Mouse (Mus musculus): ENCODE results near the gene Apbb2.

Gene Apbb2

DNA sequence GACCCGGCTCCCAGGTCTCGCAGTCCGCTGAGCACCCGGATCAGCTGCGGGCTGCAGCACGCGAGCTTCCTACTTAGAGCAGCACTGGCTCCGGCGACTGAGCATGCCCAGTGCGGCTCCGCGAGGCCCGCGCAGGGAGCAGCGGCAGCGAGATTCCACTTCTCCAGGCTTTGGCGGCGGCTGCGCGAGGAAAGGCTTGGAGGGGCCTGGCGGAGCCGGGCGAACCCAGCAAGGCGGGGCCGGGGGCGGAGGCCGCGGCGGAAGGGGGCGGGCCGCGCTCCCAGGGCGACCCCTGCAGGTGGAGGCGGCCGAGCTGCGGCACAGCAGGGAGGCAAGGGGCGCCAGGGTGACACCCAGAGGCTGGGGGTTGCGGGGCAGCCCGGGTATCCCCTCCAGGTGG is at the start of gene Apbb2:
TSS of gene Apbb2 (minus strand) at position 188 of the 400 bp plus-strand sequence.
- DNase-seq (ENCODE audit: low read depth, low spot score) = peak; percentile 96

GRCm38 (mm10) chr5:66654220-66654619 is 35.6 kb upstream of the Apbb2 start:
- DNase-seq (ENCODE audit: low read depth, low spot score) = peak; percentile 5

DNA sequence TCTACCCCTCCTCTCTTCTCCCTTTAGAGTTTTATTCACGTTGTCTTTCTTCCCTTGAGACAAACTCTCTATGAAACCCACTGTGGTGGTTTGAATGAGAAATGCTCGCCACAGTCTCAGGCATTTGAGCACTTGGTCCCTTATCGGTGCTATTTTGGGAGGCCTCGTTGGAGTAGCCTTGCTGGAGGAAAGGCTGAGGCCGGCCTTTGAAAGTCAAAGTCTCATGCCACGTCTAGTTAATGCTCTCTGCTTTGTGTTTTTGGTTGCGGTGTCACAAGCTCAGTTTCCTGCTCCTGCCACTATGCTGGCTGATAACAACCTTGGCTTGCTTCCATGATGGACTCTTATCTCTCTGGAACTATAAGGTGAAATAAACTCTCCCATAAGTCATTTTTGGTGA is 28.9 kb upstream of the Apbb2 start:
- no peak for DNase-seq (ENCODE audit: low read depth, low spot score)

- no peak for DNase-seq (ENCODE audit: low read depth, low spot score)
Observed at GRCm38 (mm10) chr5:66643260-66643659, 24.7 kb upstream of the Apbb2 start.

GRCm38 (mm10) chr5:66642156-66642555 is 23.6 kb upstream of the Apbb2 start:
- DNase-seq (ENCODE audit: low read depth, low spot score) = no peak

- no peak for DNase-seq (ENCODE audit: low read depth, low spot score)
Observed at GRCm38 (mm10) chr5:66635459-66636079, 17.0 kb upstream of the Apbb2 start.

DNA sequence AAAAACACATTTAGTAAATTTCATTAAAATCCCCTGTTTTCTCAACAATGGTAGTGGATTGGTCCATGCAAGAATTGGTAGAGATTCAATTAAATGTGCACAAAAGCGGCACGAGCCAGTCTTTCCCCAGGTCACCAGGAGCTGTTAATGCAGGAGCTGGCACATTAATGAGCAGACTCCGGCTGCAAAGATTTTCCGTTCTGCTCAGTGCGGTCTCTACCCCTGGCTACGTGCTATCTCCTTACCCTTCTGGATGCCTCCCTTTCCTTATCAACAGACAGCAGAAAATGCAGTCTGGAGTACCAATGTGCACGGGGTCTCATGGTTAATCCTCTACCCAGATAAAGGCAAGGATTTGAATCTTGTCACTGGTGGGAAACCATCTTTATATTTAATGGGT is 9.2 kb upstream of the Apbb2 start:
- DNase-seq (ENCODE audit: low read depth, low spot score) = no peak

DNA sequence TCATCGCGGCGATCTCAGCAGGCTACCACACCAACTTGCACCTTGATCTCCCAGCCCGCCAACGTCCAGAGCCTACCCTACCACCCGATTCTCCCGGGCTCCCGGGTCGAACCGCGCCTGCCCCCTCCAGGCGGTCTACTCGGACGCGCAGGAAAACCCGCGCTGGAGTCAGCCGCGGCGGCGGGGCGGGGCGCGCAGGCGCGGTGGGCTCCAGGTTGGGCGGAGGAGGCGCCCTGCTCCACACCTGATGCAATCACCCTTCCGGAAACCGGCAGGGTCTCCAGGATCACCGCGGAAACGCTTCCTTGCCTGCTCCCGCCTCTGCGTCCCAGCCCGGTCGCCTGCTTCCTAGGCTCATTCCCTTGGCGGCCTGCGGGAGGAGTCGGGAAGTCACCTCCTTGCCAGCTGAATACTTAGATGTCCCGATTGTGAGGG is 1.6 kb upstream of the Apbb2 start:
- peak; percentile 91 for DNase-seq (ENCODE audit: low read depth, low spot score)

DNA sequence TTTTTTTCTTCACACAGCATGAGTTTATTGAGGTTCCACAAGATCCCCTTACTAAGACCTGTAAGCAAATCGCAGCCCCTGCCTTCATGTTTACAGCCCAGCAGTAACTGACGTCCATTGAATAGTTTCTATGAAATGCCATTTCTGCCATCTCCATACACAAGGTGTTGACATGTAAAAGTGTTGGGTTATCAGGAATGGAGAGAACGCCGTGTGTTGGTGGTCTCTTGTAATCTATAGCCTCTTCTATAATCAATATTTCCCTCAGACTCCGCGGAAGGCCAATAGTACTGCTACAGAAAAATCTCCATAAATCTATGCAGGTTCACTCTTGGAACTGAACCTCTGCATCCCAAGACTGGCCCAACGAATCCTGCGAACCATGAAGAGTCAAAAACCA is 1.1 kb upstream of the Apbb2 start:
- DNase-seq (ENCODE audit: low read depth, low spot score) = no peak

DNA sequence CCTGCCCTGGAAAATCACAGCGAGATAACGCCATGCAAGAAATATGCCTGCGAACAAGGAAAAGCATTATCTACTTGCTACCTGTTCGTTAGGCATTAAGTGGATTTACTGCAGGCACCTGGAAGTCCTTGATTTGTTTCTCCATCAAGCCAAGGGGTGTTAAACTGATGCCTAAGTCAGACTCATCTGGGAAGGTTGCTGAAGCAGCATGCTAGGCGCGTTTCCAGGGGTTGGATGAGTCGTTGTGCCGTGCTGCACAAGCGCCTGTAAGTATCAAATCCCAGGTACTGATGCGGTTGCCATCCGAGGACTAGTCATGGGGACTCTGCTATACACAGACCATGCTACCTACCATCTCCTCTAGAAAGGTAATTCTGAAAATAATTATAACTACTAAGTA is 611 bp upstream of the Apbb2 start:
- DNase-seq (ENCODE audit: low read depth, low spot score) = no peak

- no peak for DNase-seq (ENCODE audit: low read depth, low spot score)
Observed at GRCm38 (mm10) chr5:66617921-66618460, 593 bp downstream of the Apbb2 start.

- DNase-seq (ENCODE audit: low read depth, low spot score) = no peak
Observed at GRCm38 (mm10) chr5:66614940-66615339, 3.6 kb downstream of the Apbb2 start.

DNA sequence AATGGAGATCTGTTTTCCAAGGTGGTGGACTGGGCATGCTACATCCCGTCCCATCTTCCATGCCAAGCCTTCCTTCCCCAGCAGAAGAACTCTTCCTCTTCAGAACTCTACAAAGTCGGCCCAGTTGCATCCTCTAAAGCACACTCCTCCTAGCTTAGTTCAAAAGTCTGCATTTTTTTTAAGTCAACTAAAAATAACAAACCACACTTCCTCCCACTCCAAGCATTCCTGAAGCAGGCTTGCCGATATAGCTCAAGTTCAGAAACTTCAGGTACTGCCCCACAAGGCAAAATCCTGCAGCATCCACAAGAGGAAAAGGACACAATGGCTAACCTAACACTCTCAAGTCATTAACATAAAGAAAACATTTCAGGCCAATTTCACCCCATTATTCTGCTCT is 4.9 kb downstream of the Apbb2 start:
- no peak for DNase-seq (ENCODE audit: low read depth, low spot score)

DNA sequence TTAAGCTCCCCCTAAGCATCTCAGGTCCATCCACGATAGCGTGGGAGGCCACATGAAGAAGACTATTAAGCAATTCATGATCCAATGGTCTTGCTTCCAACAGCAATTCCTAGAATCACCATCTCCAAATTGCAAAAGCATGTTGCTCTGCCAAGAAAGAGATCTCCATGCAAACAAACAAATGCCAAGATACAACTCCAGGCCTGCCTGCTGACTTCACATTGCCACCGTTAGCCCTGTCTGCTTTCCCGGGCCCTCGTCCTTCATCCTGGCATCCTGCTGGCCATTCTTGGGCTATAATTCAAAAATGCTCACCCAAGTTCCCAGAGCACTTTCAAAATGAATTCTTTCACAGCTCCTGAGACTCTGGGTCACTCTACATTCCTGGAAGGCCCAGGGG is 5.6 kb downstream of the Apbb2 start:
- DNase-seq (ENCODE audit: low read depth, low spot score) = no peak

DNA sequence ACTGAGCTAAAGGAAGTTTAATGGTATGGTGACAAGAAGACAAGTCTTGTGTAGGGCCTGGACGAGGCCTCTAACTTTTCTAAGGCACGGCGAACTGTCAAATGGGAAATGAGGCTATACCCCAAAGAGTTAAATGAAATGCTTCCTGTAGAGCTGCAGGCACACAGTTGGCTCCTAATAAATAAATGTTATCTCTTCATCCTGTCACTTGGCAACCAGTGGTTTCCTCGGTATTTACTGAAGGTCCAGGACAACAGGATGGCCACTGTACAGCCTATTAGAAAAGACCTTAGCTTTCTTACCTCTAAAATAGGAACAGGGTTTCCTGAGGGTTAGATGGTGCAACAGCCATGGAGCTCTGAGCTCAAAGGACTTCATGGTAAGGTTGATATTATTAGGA is 6.7 kb downstream of the Apbb2 start:
- DNase-seq (ENCODE audit: low read depth, low spot score) = no peak

DNA sequence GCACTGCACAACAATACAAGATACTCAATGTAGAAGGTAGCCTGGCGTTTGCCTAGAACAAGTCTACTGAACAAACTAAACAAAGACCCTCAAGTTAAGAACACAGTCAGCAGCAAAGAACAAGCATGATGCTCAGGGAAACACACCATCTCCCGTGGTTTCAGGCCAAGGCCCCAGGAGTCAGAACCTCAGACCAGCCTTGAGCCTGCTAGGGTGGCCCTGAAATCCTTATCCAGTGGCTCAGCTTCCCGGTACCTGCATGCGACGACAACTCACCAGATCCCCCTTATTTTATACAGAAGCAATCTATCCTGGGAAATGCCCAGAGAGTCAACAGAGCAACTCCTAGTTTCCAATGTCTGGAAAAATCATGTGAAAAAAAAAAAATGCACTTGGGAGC is 7.2 kb downstream of the Apbb2 start:
- no peak for DNase-seq (ENCODE audit: low read depth, low spot score)

DNA sequence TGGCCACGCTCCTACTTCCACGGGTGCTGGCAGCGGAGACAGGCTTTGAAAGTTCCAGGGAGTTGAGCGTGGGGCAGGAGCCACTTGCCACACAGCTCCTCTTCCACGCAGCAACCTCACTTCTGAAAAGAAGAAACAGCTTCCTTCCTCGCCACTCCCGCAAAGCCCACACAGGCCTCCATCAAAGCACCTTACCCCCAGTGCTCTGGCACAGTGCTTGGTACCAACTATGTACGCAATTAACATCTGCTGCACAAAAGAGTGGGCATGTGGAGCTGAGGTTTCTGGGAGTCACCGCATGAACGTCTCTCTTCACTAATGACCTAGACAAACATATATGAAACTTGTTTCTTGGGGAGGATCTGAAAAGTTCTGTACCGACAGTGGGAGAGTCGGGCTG is 8.3 kb downstream of the Apbb2 start:
- DNase-seq (ENCODE audit: low read depth, low spot score) = no peak

GRCm38 (mm10) chr5:66609306-66609705 is 9.3 kb downstream of the Apbb2 start:
- no peak for DNase-seq (ENCODE audit: low read depth, low spot score)

DNA sequence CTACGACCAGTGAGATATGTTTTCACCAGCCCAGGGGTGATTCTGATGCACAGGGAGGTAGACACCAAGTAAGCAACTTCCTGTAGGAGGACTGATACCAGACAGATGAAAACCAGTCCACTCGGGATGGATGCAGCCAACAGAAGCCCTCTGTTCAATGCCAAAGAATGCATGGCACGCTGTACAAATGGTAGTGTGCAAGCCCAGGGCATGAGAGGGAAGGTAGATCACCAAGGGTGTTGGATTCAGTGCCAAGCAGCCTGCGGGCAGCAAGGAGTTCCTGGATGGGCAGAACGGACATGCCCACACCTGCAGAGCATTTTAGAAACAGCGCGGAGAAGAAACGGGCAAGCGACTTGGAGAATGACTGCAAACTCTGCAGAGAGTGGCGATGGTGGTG is 10.8 kb downstream of the Apbb2 start:
- DNase-seq (ENCODE audit: low read depth, low spot score) = no peak

DNA sequence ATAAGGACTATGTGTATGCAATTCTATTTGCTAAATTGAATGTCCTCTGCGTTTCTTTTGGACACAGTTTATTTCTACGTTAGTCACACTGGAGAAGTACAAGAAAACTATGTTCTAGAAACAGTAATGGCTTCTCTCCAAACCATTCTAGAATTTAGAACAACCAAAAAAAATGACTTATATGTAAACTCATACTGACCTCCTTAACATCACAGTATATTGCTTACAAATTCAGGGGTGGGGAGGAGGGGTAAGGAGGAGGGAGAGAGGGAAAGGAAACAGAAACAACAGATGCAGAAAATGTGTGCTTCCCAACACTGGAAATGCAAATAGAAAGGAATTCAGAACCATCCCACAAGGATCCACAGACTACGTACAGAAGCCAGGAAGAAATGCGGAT is 11.4 kb downstream of the Apbb2 start:
- DNase-seq (ENCODE audit: low read depth, low spot score) = no peak

DNA sequence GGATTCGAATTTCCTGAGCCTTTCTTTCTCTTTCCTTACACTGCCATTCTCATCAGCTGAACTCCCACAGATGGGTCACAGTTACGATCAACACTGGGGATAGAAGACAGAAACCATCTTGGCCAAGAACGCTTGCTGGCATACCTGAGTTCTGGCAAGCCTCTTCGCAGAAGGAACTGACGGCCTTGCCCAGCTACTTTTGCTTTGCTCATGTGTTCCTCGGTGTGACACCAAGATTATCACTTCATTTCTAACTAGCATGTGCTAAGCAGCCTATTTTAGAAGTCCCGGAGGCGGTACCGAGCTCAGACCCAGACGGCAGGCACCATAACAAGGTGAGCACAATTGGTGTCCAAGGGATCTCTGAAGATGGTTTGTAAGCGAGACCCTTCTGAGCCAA is 12.9 kb downstream of the Apbb2 start:
- DNase-seq (ENCODE audit: low read depth, low spot score) = no peak

- DNase-seq (ENCODE audit: low read depth, low spot score) = peak; percentile 31
Observed at GRCm38 (mm10) chr5:66604423-66604822, 14.2 kb downstream of the Apbb2 start.

GRCm38 (mm10) chr5:66603746-66604145 is 14.8 kb downstream of the Apbb2 start:
- no peak for DNase-seq (ENCODE audit: low read depth, low spot score)

GRCm38 (mm10) chr5:66603223-66603622 is 15.4 kb downstream of the Apbb2 start:
- DNase-seq (ENCODE audit: low read depth, low spot score) = no peak

All from R1 (cell line).